Mouse (Mus musculus) frontal cortex, postnatal 36 days (tissue): Measurements from ENCODE around the gene Srp54b.
"Not testable (repeated sequence)": the region's sequence is repeated elsewhere in the genome, so short reads cannot be mapped to it uniquely, and the experiment has no call there.

Source experiments
- DNase-seq, 2 experiments: peaks; one replicate each; pipeline ENCODE4 v3.0.0; 2022; ENCODE audit warnings: low spot score in 2 of 2

Gene Srp54b

GRCm38 (mm10) chr12:55154559-55155448, at the start of gene Srp54b:
Gene Srp54b (plus strand): TSS chr12:55155104.
- not testable (repeated sequence) for DNase-seq

- not testable (repeated sequence) for DNase-seq
Measured at GRCm38 (mm10) chr12:55112616-55113015, 42.3 kb upstream of the Srp54b start.

GRCm38 (mm10) chr12:55124242-55124641, 30.7 kb upstream of the Srp54b start, which contains the start of gene Fam177a:
Gene Fam177a (plus strand): TSS chr12:55124469.
- not testable (repeated sequence) for DNase-seq

- DNase-seq, result not testable (repeated sequence)
Measured at GRCm38 (mm10) chr12:55124731-55125130, 30.2 kb upstream of the Srp54b start.

- not testable (repeated sequence) for DNase-seq
Measured at GRCm38 (mm10) chr12:55135540-55135939, 19.4 kb upstream of the Srp54b start.

- DNase-seq, result not testable (repeated sequence)
Measured at GRCm38 (mm10) chr12:55137859-55138258, 17.0 kb upstream of the Srp54b start.

GRCm38 (mm10) chr12:55155449-55155783, 512 bp downstream of the Srp54b start:
- DNase-seq, result not testable (repeated sequence)

GRCm38 (mm10) chr12:55167034-55167557, 12.2 kb downstream of the Srp54b start:
- DNase-seq, result not testable (repeated sequence)

GRCm38 (mm10) chr12:55187686-55188085, 32.8 kb downstream of the Srp54b start:
- not testable (repeated sequence) for DNase-seq

GRCm38 (mm10) chr12:55189127-55189526, 34.2 kb downstream of the Srp54b start:
- DNase-seq, result not testable (repeated sequence)

- not testable (repeated sequence) for DNase-seq
Measured at GRCm38 (mm10) chr12:55199306-55199705, 44.4 kb downstream of the Srp54b start, which contains the start of gene 1700047I17Rik2. Gene 1700047I17Rik2 (plus strand): TSS chr12:55199592.

- not testable (repeated sequence) for DNase-seq
Measured at GRCm38 (mm10) chr12:55199799-55200198, 44.9 kb downstream of the Srp54b start.

GRCm38 (mm10) chr12:55212944-55213343, 58.0 kb downstream of the Srp54b start:
- not testable (repeated sequence) for DNase-seq

- DNase-seq, result not testable (repeated sequence)
Measured at GRCm38 (mm10) chr12:55229626-55230519, 75.0 kb downstream of the Srp54b start, which contains the start of gene Srp54c. Gene Srp54c (plus strand): TSS chr12:55230168.

GRCm38 (mm10) chr12:55230520-55230861, 75.6 kb downstream of the Srp54b start:
- DNase-seq, result not testable (repeated sequence)
